Mouse (Mus musculus) brain, embryonic 14.5 days (tissue): ENCODE data around the gene Lpo. TPM values are rescaled to one million over a fixed set of nuclear protein-coding genes. Genes with fewer than 3 reads are reported as not detected.

Source experiments
- DNase-seq: peaks from one replicate; pipeline ENCODE4 v3.0.0-alpha.2; 2011; ENCODE audit warnings: low read depth
- CTCF ChIP-seq: fragments of 200-500 bp; IDR thresholded peaks from 2 replicates; pipeline ENCODE4 v1.5.1; 2012; ENCODE audit warnings: inconsistent platforms, mild to moderate bottlenecking, moderate library complexity, borderline replicate concordance; ENCODE audit not compliant: insufficient read depth, insufficient read length; ENCODE audit errors: extremely low read depth
- POLR2A ChIP-seq: fragments of 200-500 bp; IDR thresholded peaks from 2 replicates; pipeline ENCODE4 v1.6.1; 2012; ENCODE audit warnings: mild to moderate bottlenecking, inconsistent platforms, borderline replicate concordance; ENCODE audit not compliant: poor library complexity, insufficient read depth, insufficient read length, severe bottlenecking; ENCODE audit errors: extremely low read depth
- polyA plus RNA-seq: library from polyadenylated mRNA; depleted of rRNA; stranded (reverse); fragments of >200 nt; gene quantifications from 2 replicates; pipeline ENCODE4 v1.2.3, GENCODE M21; 2012; rRNA removed

Lpo gene
- polyA plus RNA-seq, 1 experiment, result 0.63 TPM

GRCm38 (mm10) chr11:87762702-87763385 is 65.2 kb downstream of the Lpo start:
- DNase-seq, result no peak

DNA sequence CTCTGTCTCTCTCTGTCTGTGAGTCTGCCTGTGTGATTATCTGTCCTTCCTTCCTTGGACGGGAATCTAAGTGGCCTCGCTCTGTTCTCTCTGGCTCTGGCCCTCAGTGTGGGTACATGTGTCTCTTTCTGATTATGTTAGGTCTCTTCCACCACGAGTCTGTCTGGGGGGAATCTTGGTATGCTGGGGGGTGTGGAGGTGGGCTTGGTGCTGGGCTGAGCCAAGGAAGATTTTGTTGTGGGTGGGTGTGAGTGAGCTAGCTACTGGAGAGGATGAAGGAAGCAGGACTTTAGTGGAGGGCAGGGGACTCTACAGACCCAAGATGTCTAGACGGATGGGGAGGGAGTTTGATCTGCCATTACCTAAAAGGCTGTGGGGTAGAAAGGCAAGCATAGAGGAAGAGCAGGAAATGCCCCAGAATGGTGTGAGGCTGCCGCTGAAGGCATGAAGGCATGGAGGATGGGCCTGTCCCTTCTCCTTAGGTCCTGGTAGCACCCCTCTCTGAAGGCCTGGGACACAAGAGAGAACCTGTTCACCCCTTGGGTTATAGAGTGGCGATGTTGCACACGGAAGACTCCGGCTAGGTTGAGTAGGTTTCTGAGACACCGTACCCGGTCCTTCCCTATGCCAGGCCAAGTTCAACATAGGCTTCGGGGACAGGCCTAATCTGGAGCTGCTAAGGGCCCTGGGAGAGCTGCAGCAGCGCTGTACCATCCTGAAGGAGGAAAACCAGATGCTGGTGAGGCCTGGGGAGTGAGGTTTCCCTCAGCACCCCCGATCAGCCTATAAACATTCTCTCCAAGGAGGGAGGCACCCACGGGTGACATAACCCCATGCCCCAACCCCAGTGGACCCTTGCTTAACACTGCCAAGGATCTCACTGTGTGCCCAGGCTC is 66.0 kb downstream of the Lpo start:
- TF ChIP-seq CTCF (no peak), POLR2A (no peak)

More at GRCm38 (mm10) chr11:87762702-87763385, 65.2 kb downstream of the Lpo start:
- TF ChIP-seq POLR2A (no peak), CTCF (no peak)

DNA sequence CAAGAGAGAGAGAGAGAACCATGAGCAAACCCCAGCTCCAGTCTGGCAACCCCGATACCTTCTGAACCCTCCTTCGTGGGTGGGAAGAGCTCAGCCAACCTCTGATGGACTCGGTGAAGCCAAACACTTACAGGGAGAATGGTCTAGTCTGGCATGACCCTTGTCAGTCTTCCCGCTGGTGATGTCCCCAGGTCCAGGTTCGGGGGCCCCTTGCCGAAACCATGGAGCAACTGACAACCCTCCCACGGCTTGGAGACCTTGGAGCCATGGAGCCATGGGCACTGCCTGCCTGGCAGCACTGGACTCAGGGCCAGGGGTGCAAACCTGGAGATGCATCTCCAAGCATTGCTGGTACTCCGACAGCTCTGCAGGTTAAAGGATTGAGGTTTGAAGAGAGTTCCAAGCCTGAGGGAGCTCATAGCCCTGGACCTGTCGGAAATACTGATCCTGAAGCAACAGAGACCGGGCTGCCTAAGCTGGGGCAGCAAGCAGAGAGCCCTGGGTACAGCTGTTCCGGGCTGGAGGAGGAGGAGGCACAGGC is 66.8 kb downstream of the Lpo start:
- no peak for DNase-seq
- TF ChIP-seq CTCF, result no peak
- TF ChIP-seq POLR2A, result no peak

More for the DNA sequence above, 66.0 kb downstream of the Lpo start:
- no peak for DNase-seq

DNA sequence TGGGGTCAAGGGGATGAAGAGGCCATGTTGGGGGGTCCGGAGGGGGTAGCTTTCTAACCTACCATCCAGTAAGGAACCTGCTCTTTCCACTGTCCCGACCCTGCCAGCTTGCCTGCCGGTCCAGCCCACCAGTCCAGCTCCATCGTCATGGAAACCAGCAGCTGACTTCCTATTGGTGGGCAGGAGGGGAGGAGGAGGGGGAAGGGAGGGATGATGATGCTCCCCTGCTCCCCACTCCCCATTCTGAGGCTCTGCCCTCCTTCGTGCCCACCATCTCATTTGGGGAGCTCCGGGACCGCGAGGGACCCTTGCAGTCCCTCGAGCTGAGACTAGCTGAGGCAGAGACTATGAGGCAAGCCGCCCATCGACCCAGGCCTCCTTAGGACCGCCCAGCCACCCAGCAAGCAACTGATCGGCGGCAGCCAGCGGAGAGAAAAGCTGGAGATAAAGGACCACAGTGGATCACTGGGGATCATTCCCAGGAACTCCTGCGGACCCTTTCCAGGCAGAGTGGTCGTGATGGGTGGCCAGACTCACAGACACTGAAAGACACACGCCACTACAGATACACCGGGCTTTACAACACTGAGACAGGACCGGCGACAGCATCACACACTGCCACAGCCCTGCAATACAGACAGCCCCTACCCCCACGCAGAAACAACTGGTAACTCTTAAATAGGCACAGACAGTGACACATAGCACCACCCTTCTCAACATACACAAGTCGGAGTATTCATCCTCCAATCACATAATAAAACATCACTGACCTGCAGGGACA is 67.6 kb downstream of the Lpo start, which contains the start of gene Tspoap1:
TSS of gene Tspoap1 (plus strand) at position 241 of the 781 bp plus-strand sequence.
- peak; percentile 95 for DNase-seq
- TF ChIP-seq POLR2A (peak; percentile 83; the same call in 1 of the 2 replicates), CTCF (no peak)

GRCm38 (mm10) chr11:87759609-87760005 is 68.5 kb downstream of the Lpo start:
- peak; percentile 56 for DNase-seq
- TF ChIP-seq POLR2A (no peak), CTCF (peak; percentile 28; the same call in 1 of the 2 replicates)

GRCm38 (mm10) chr11:87758957-87759608 is 69.0 kb downstream of the Lpo start:
- no peak for DNase-seq
- TF ChIP-seq CTCF (no peak), POLR2A (no peak)

DNA sequence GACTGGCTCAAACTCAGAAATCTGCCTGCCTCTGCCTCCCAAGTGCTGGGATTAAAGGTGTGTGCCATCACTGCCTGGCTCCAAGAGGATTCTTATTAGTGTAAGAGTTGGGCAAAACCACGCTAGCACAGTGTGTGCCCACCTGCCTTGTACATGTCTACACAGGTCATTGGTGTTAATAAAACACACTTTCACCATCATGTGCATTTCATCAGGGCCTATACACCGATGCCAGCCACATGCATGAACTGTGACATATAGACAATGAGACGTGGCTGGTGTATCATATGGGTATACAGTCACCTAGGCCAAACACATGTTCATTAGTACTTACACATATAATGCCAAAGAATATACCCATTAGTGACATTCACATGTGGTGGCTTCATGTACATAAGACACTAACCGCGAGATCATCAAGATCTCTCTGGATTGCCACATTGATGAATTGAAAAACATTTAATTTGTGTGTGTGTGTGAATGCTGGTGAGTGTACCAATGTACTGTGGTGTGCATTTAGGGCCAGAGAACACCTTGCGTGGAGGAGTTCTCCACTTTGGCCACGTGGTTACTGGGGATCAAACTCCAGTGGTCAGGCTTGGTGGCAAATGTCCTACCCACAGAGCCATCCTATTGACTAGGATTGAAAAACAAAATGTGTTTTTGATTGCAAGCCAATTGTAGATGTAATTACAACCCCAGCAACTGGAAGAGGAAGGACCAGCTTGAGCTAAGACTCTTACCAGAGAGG is 69.8 kb downstream of the Lpo start:
- no peak for TF ChIP-seq CTCF
- no peak for TF ChIP-seq POLR2A
- no peak for DNase-seq

DNA sequence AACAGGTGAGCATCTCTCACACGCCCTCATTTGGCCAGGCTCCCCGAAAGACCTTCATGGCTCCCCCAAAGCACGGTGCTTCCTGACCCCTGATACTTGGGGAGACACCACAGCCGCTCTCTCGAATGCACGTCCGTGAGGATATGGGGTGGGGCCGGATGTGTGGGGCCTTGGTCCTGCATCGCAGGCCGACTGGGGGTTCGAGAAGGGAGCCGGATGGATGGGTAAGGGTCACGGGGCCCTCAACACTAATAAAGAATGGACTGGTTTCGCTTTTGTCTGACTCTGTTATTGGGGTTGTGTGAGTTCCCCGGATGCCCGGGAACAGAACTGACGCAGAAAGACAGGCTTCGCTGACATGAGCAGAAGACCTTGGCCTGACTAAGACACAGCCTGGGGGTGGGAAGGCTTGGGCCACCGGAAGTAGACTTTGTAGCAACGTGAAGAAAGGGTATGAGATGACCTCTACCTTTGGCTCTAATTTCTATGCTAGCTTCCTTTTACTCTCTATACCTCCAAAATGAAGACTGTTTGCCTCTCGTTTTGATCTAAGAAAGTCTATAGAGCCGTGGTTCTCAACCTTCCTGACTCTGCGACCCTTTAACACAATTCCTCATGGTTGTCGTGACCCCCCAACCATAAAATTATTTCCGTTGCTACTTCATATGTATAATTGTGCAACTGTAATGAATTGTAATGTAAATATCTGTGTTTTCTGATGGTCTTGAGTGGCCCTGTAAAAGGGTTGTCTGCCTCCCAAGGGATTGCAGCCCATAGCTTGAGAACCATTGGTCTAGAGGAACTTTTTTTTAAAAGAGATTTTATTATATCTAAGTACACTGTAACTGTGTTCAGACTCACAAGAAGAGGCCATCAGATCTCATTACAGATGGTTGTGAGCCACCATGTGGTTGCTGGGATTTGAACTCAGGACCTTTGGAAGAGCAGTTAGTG is 70.8 kb downstream of the Lpo start:
- no peak for DNase-seq

More for the DNA sequence above, 70.8 kb downstream of the Lpo start:
- no peak for TF ChIP-seq CTCF
- TF ChIP-seq POLR2A, result no peak

Other genes starting within 250 kb of the Lpo start
- gene Mtmr4, start 236.1 kb downstream of the Lpo start, polyA plus RNA-seq, result 72.7 and 80.3 TPM in 2 replicates
- 0.23 and 0.26 TPM in 2 replicates for gene Hsf5, start 211.1 kb downstream of the Lpo start, polyA plus RNA-seq
- gene Rnf43, start 165.6 kb downstream of the Lpo start, polyA plus RNA-seq, result 0.87 and 1.4 TPM in 2 replicates
- gene Supt4a, start 90.7 kb downstream of the Lpo start, polyA plus RNA-seq, result 118 and 147 TPM in 2 replicates
- 150 and 168 TPM in 2 replicates for gene Tspoap1, start 67.7 kb downstream of the Lpo start, polyA plus RNA-seq
- gene Mpo, start 34.7 kb downstream of the Lpo start, polyA plus RNA-seq, result 0.28 and 0.51 TPM in 2 replicates
- 21.1 and 29.7 TPM in 2 replicates for gene Mks1, start 24.9 kb upstream of the Lpo start, polyA plus RNA-seq
- 0.10 and 0.35 TPM in 2 replicates for gene Epx, start 47.2 kb upstream of the Lpo start, polyA plus RNA-seq
- 0.01 TPM in 1 of 2 replicates, not detected in the other for gene Olfr462, start 64.0 kb upstream of the Lpo start, polyA plus RNA-seq
- gene Olfr463, start 69.1 kb upstream of the Lpo start, polyA plus RNA-seq, result 0.05 TPM in 1 of 2 replicates, not detected in the other
- 0.18 TPM in 1 of 2 replicates, not detected in the other for gene Olfr464, start 92.7 kb upstream of the Lpo start, polyA plus RNA-seq
- 227 and 321 TPM in 2 replicates for gene Dynll2, start 159.2 kb upstream of the Lpo start, polyA plus RNA-seq
- gene Srsf1, start 219.1 kb upstream of the Lpo start, polyA plus RNA-seq, result 456 and 624 TPM in 2 replicates
- gene Vezf1, start 240.0 kb upstream of the Lpo start, polyA plus RNA-seq, result 45.0 and 58.4 TPM in 2 replicates